Mouse (Mus musculus): ENCODE data around the gene Ppp1r16b. TPM values are rescaled to one million over a fixed set of nuclear protein-coding genes. Genes with fewer than 3 reads are reported as not detected.

The Ppp1r16b gene
- 2.4 and 3.4 TPM in 2 replicates for total RNA-seq (2014; rRNA removed)
- 0.70 and 0.99 TPM in 2 replicates for polyA plus RNA-seq (2012; rRNA removed)

DNA sequence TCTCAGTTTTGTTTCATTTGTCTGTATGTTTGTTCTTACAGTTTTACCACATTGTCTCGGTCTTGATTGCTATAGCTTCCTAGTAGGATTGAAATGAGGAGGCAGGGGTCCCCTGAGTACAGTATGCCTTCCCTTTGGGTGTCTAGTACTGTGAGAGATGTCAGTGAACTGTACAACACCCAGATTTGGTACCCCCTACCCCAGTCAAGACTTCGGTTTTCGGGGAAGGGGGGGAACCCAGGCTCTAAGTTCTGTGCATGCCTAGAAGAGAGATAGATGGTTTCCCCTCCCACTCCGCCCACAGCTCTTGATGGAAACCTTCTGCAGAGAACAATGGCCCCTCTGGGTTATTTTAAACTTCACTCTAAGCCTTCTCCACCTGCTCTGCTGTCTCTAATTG is at the start of gene Ppp1r16b:
TSS of gene Ppp1r16b (plus strand) at position 301 of the 400 bp plus-strand sequence.
- Histone ChIP-seq H3K79me2 (ENCODE audit: control insufficient read depth, insufficient read depth, low read length) (no peaks in the 10 kb centered on the region), H3K4me3 (ENCODE audit: insufficient read depth, low read depth, low read length) (no peak within 1 kb of the TSS), H3K9ac (ENCODE audit: low read depth, low read length) (no peak within 1 kb of the TSS), H3K4me1 (ENCODE audit: control insufficient read depth, insufficient read depth, low read length) (0 out of 2 replicates have a peak, but pooled peaks cover 2% of the 10 kb centered on the region), H3K36me3 (ENCODE audit: control insufficient read depth, insufficient read depth, low read length) (no peaks in the 10 kb centered on the region), H3K27ac (replicated peaks; ENCODE audit: insufficient read depth, low read depth, low read length) (no peak within 1 kb of the TSS), H3K27me3 (ENCODE audit: control insufficient read depth, insufficient read depth, low read length) (peaks cover 18% of the 10 kb centered on the region; the same call in 1 of the 2 replicates)
- 80% methylated on average over 4 of the region's 4 CpGs for WGBS
- no peak for TF ChIP-seq CTCF (IDR thresholded peaks at IDR 0.05; ENCODE audit: low read depth, low read length)
- TF ChIP-seq POLR2A (IDR thresholded peaks at IDR 0.05; ENCODE audit: extremely low read depth, insufficient read depth, low read length): no peak
- no peak for DNase-seq (ENCODE audit: extremely low read depth, low read depth, low spot score)

DNA sequence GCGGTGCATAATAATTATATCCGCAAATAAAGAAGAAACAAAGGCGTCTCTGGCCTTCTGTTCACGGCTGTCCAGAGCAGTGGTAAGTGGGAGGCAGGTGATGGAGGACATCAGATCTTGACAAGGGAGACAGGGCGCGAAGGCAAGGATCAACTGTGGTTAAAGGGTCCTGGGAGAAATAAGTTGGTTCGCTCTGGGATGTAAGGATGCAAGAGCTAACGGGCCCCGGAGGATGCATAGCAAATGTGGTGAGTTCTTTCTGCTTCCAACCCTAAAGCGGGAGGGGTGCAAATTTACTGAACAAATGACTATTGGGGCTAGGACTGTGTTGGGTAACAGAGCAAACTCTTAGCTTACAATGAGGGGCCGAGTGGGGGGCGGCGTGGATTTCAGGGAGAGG is 49.5 kb upstream of the Ppp1r16b start:
- WGBS: 7% methylated on average over 13 of the region's 13 CpGs

DNA sequence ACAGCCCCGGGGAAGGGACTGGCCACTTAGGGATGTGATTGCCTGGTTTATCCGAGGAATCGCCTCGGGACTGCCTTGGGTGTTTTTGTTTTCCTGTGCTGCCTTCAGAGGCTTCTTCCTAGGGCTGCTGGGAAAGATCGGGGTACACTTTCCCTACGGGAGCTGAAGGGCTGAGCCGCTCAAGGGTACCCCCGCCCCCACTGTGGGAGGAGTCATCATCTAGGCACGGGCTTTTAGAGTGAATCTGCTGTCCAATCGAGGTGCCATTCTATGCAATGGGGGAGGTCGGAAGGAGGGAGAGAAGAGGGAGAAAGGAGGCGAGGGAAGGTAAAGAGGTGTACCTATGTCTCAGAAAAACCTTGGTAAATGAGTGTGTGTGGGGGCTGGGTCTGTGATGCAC is 48.9 kb upstream of the Ppp1r16b start:
- Histone ChIP-seq H3K9ac (ENCODE audit: low read depth, low read length) (no peak overlapping the region), H3K27ac (replicated peaks; ENCODE audit: insufficient read depth, low read depth, low read length) (no peak overlapping the region), H3K4me1 (ENCODE audit: control insufficient read depth, insufficient read depth, low read length) (no peaks in the 10 kb centered on the region), H3K27me3 (ENCODE audit: control insufficient read depth, insufficient read depth, low read length) (peaks cover 24% of the 10 kb centered on the region), H3K79me2 (ENCODE audit: control insufficient read depth, insufficient read depth, low read length) (no peaks in the 10 kb centered on the region), H3K4me3 (ENCODE audit: insufficient read depth, low read depth, low read length) (no peak overlapping the region), H3K36me3 (ENCODE audit: control insufficient read depth, insufficient read depth, low read length) (no peaks in the 10 kb centered on the region)
- TF ChIP-seq CTCF (IDR thresholded peaks at IDR 0.05; ENCODE audit: low read depth, low read length) (no peak), POLR2A (IDR thresholded peaks at IDR 0.05; ENCODE audit: extremely low read depth, insufficient read depth, low read length) (no peak)
- 5% methylated on average over 12 of the region's 12 CpGs for WGBS
- DNase-seq (ENCODE audit: extremely low read depth, low read depth, low spot score): no peak

More for the DNA sequence above, 49.5 kb upstream of the Ppp1r16b start:
- Histone ChIP-seq H3K4me3 (ENCODE audit: insufficient read depth, low read depth, low read length) (no peak overlapping the region), H3K36me3 (ENCODE audit: control insufficient read depth, insufficient read depth, low read length) (no peaks in the 10 kb centered on the region), H3K27me3 (ENCODE audit: control insufficient read depth, insufficient read depth, low read length) (peaks cover 30% of the 10 kb centered on the region), H3K27ac (replicated peaks; ENCODE audit: insufficient read depth, low read depth, low read length) (no peak overlapping the region), H3K9ac (ENCODE audit: low read depth, low read length) (no peak overlapping the region), H3K4me1 (ENCODE audit: control insufficient read depth, insufficient read depth, low read length) (no peaks in the 10 kb centered on the region), H3K79me2 (ENCODE audit: control insufficient read depth, insufficient read depth, low read length) (no peaks in the 10 kb centered on the region)
- TF ChIP-seq CTCF (IDR thresholded peaks at IDR 0.05; ENCODE audit: low read depth, low read length): no peak
- no peak for TF ChIP-seq POLR2A (IDR thresholded peaks at IDR 0.05; ENCODE audit: extremely low read depth, insufficient read depth, low read length)
- no peak for DNase-seq (ENCODE audit: extremely low read depth, low read depth, low spot score)

DNA sequence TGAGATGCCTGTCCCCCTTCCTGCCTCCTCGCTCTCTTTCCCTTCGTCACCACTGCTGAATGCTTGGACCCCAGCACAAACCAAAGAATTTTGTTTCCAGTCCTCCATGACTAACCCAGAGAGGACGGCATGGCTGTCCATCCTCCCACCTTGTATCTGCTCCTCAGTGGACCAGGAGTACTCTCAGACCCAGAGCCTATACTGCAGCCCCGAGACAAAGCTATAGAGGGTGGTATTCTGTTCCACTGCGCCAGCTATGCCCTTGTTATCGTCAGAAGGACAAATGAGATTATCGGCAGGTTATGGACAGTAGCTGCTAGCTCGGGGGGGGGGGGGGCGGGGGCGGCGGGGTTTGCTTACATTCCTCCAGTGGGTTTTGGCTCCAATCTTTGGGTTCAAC is 48.4 kb upstream of the Ppp1r16b start:
- Histone ChIP-seq H3K36me3 (ENCODE audit: control insufficient read depth, insufficient read depth, low read length) (no peaks in the 10 kb centered on the region), H3K79me2 (ENCODE audit: control insufficient read depth, insufficient read depth, low read length) (no peaks in the 10 kb centered on the region), H3K4me3 (ENCODE audit: insufficient read depth, low read depth, low read length) (no peak overlapping the region), H3K27ac (replicated peaks; ENCODE audit: insufficient read depth, low read depth, low read length) (no peak overlapping the region), H3K27me3 (ENCODE audit: control insufficient read depth, insufficient read depth, low read length) (peaks cover 22% of the 10 kb centered on the region), H3K9ac (ENCODE audit: low read depth, low read length) (no peak overlapping the region), H3K4me1 (ENCODE audit: control insufficient read depth, insufficient read depth, low read length) (no peaks in the 10 kb centered on the region)
- 15% methylated on average over 11 of the region's 11 CpGs for WGBS
- no peak for TF ChIP-seq POLR2A (IDR thresholded peaks at IDR 0.05; ENCODE audit: extremely low read depth, insufficient read depth, low read length)
- no peak for TF ChIP-seq CTCF (IDR thresholded peaks at IDR 0.05; ENCODE audit: low read depth, low read length)
- no peak for DNase-seq (ENCODE audit: extremely low read depth, low read depth, low spot score)

DNA sequence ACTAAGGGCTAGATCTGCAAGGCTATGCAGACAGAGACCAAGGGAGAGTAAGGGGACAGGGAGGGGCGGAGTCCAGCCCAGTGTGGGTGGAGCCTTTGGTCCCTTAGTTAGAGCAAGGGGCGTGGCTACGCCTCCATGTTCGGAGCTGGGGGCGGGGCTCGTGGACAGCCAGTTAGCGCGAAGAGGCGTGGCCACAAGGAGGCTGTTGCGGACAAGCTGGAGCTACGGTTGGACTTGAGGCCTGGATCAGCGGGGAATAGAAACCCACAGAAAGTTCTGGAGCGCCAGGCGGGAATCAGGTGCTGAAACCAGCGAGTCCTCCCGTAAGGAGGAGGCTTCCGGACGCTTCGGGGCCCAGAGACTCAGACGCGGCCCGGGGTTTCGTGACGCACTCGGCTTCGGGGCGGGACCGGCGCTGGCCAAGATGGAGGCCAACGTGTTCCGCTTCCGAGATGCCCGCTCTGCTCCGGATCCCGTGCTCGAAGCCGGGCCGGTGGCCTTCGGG is 40.4 kb upstream of the Ppp1r16b start, which contains the start of gene Actr5:
TSS of gene Actr5 (plus strand) at position 171 of the 505 bp plus-strand sequence.
- WGBS: under 1% methylated on average over 39 of the region's 39 CpGs
- TF ChIP-seq POLR2A (IDR thresholded peaks at IDR 0.05; ENCODE audit: extremely low read depth, insufficient read depth, low read length) (peak; percentile 34; the same call in 1 of the 2 replicates), CTCF (IDR thresholded peaks at IDR 0.05; ENCODE audit: low read depth, low read length) (no peak)
- Histone ChIP-seq H3K36me3 (ENCODE audit: control insufficient read depth, insufficient read depth, low read length) (peaks cover 10% of the 10 kb centered on the region; the same call in 1 of the 2 replicates), H3K27me3 (ENCODE audit: control insufficient read depth, insufficient read depth, low read length) (no peaks in the 10 kb centered on the region), H3K4me1 (ENCODE audit: control insufficient read depth, insufficient read depth, low read length) (peaks cover 2% of the 10 kb centered on the region; the same call in 1 of the 2 replicates), H3K4me3 (ENCODE audit: insufficient read depth, low read depth, low read length) (peak within 1 kb of the TSS; percentile 90), H3K27ac (replicated peaks; ENCODE audit: insufficient read depth, low read depth, low read length) (peak within 1 kb of the TSS; percentile 78), H3K79me2 (ENCODE audit: control insufficient read depth, insufficient read depth, low read length) (no peaks in the 10 kb centered on the region), H3K9ac (ENCODE audit: low read depth, low read length) (peak within 1 kb of the TSS; percentile 77)
- DNase-seq (ENCODE audit: extremely low read depth, low read depth, low spot score): peak; percentile 87

DNA sequence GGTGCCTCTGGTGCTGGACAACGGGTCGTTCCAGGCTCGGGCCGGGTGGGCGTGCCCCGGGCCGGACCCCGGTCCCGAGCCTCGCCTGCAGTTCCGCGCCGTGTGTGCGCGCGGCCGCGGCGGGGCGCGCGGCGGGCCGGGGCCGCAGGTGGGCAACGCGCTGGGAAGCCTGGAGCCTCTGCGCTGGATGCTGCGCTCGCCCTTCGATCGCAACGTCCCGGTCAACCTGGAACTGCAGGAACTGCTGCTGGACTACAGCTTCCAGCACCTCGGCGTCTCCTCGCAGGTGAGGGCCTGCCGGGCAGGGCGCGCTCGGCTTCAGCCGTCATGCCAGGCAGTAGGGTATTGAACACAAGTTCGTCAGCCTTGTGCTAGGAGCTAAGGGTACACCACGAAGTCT is 40.0 kb upstream of the Ppp1r16b start:
- Histone ChIP-seq H3K79me2 (ENCODE audit: control insufficient read depth, insufficient read depth, low read length) (no peaks in the 10 kb centered on the region), H3K9ac (ENCODE audit: low read depth, low read length) (peak overlapping the region; percentile 77), H3K27ac (replicated peaks; ENCODE audit: insufficient read depth, low read depth, low read length) (peak overlapping the region; percentile 78), H3K27me3 (ENCODE audit: control insufficient read depth, insufficient read depth, low read length) (no peaks in the 10 kb centered on the region), H3K4me3 (ENCODE audit: insufficient read depth, low read depth, low read length) (peak overlapping the region; percentile 90), H3K4me1 (ENCODE audit: control insufficient read depth, insufficient read depth, low read length) (peaks cover 2% of the 10 kb centered on the region; the same call in 1 of the 2 replicates), H3K36me3 (ENCODE audit: control insufficient read depth, insufficient read depth, low read length) (peaks cover 10% of the 10 kb centered on the region; the same call in 1 of the 2 replicates)
- no peak for DNase-seq (ENCODE audit: extremely low read depth, low read depth, low spot score)
- under 1% methylated on average over 44 of the region's 44 CpGs for WGBS
- no peak for TF ChIP-seq CTCF (IDR thresholded peaks at IDR 0.05; ENCODE audit: low read depth, low read length)
- TF ChIP-seq POLR2A (IDR thresholded peaks at IDR 0.05; ENCODE audit: extremely low read depth, insufficient read depth, low read length): no peak
